Mouse (Mus musculus) olfactory bulb, adult 2 months (tissue): ENCODE results near the gene St8sia2.

Source experiments
- CTCF ChIP-seq: fragments of 200-500 bp; IDR thresholded peaks from 2 replicates; pipeline ENCODE4 v1.5.1; 2012; ENCODE audit warnings: low read depth, mild to moderate bottlenecking, low read length, moderate library complexity; ENCODE audit not compliant: insufficient read depth
- POLR2A ChIP-seq: fragments of 200-500 bp; IDR thresholded peaks from 2 replicates; pipeline ENCODE4 v1.6.1; 2012; ENCODE audit warnings: mild to moderate bottlenecking, low read depth, low read length, moderate library complexity; ENCODE audit not compliant: insufficient read depth

DNA sequence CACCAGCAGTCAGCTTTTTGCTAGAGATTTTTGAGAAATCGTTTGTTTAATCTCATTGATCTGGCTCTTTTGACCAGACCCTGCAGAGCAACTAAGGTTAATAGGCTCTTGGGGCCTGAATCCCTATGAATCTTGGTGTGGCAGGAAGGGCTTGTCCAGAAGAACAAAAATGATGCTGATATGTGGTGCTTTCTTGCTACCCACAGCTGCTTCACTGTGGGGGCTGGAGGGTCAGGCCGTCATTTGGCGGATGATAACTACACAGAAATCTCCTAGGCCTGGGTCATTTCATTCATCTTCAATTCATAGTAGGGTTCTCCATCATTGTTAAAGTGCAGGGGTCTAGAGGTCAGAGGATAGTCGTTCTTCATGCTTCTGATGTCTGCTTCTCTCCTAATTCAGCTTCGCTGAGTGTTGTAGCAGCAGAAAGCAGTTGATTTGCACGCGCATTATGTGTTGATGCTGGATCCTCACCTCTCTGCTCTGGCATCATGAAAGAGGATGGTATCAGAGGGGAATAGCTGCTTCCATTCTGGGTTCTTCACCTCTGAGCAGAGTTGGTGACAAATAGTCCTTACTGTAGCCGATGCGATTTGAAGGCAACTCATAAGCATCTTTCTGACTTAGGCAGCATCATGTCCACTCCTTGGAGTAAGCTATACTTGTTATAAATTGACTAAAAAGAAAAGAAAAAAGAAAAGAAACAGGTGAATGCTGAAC, 122.4 kb downstream of the St8sia2 start:
- TF ChIP-seq CTCF (no peak), POLR2A (no peak)
